Mouse (Mus musculus) adrenal gland, adult 2 months (tissue): Measurements from ENCODE around the gene Acy3. TPM values are rescaled to one million over a fixed set of nuclear protein-coding genes. Genes with fewer than 3 reads are reported as not detected.
"Not testable (repeated sequence)": the region's sequence is repeated elsewhere in the genome, so short reads cannot be mapped to it uniquely, and the experiment has no call there.

Experiments used
- DNase-seq: peaks from one replicate; pipeline ENCODE4 v3.0.0; 2021
- long read RNA-seq: library from polyadenylated mRNA; stranded (forward); transcript quantifications from one replicate; pipeline ENCODE4 v2.0.0, GENCODE M21; 2021
- polyA plus RNA-seq: library from polyadenylated mRNA; depleted of rRNA; stranded (reverse); fragments of >200 nt; gene quantifications from 2 replicates; pipeline ENCODE4 v1.2.3, GENCODE M21; 2012; rRNA removed
- total RNA-seq, 2 experiments: library from RNA; stranded (reverse); gene quantifications; 2 replicates each; pipeline ENCODE4 v1.2.3; 2021

Gene Acy3
- total RNA-seq (10 to 100 TPM; 16.5 to 22.7 TPM), polyA plus RNA-seq (80.5 and 96.1 TPM in 2 replicates)
- long read RNA-seq, partial matches to known transcripts, result 1 of 5 reads
- long read RNA-seq, other reads (novel, unspliced or antisense), result 1 of 5 reads

DNA sequence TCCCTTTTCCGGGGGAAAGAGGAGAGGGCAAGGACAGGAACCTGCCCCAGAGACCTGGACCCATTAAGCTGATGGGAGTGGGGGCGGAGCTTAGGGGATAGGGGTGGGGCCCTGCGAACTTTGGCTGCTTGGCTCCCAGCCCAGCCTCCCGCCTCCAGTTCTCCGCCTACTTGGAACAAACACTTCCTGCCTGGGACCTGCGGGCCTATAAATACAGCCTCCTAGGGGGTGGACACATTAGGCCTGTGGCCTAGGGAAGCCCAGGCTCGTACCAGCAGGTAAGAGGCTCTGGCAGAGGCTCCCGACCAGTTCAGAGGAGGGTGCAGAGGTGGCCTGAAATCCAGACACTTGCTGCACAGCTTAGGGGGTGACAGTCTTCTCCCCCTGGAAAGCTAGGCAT, at the start of gene Acy3:
Gene Acy3, plus strand, starts transcription at position 237 of the 400 bp plus-strand sequence.
- peak; percentile 92 for DNase-seq

DNA sequence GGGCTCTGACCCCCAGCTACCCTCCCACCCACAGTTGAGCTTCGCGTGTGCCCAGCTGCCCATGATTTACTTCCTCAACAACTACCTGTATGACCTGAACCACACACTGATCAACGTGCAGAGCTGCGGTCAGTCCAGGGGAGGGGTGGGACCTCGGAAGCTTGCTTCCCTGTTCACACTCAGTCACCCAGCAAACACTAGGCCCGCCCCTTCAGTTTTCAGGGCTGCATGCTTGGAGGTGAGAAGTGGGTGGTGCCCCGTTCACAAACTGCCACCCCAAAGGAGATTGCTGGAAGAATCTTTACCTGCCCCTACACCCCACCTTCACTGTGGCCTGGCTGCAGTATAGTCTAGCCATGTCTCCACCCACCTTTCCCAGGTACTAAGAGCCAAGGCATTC, 44.1 kb upstream of the Acy3 start:
- DNase-seq, result no peak

DNA sequence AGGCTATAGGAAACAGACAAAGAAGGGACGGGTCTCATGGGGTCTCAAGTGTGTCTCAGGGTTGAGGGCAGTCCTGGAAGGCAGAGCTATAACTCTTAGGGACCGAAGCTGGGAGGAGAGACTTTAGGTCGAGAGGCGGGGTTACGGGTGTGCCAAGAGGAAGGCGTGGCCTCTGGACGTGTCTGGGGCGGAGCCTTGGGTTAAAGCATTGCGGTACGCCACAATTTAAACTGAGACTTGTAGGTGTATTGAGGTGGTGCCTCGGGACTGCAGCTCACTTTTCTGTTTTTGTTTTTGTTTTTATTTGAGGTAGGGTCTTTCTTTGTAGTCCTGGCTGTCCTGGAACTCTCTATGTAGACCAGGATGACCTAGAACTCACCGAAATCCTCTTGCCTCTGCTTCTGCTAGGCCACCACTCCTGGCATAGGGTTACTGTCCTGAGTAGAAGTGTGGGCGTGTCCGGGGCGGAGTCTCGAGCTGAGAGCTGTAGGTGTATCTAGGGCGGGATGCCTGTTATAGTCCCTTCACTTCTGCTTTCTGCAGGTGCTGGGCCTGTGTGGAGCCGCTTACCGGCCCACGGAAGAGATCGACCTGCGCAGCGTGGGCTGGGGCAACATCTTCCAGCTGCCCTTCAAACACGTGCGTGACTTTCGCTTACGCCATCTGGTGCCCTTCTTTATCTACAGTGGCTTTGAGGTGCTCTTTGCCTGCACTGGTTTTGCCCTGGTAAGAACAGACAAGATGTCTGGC, 43.2 kb upstream of the Acy3 start:
- no peak for DNase-seq

DNA sequence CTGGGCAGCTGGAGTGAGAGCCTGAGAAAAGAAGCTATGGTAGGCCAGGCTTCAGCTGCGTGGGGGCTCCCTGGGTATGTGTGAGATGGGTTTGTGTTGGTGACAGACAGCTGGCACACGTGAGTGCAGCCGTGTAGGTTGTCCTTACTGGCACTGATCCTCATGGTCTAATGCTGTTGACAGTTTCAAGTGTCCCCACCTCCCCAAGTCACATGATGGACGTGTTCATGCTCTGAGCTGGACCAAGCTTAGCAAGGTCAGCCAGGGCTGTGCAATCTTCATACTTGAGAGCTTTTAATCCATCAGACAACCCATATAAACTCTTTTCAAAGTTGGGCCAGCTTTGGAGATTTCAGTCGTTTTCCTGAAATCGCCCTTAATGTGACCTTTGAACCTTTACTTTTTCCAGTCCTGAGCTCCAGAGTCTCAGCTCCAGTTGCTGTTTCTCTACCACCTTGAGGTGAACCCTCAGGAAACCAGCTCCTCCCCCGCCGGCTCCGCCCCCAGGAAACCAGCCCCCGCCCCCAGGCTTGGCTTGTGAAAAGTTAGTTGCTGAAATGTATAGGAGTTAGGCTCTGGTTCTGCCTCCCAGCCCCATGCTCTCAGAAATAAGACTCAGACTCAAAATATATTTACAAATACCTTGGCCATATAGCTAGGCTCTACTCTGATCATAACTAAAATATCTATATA, 40.4 kb upstream of the Acy3 start:
- DNase-seq, result peak; percentile 57

DNA sequence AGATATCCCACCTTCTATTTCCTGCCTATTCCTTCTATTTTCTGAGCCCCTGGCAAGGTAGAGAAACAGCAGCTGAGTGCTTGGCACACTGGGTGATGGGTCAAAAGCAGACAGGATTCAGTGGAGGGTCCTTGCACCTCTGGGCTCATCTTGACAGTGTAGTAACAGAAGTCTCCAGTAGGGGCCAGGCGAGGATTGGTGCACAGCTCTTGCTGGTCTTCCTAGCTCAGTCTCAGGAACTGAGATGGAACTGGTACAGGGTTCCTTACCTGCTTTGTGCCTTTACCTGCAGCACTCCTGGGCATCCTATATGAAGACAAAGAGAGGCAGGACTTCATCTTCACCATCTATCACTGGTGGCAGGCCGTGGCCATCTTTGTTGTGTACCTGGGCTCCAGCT, 39.7 kb upstream of the Acy3 start:
- DNase-seq, result peak; percentile 60

DNA sequence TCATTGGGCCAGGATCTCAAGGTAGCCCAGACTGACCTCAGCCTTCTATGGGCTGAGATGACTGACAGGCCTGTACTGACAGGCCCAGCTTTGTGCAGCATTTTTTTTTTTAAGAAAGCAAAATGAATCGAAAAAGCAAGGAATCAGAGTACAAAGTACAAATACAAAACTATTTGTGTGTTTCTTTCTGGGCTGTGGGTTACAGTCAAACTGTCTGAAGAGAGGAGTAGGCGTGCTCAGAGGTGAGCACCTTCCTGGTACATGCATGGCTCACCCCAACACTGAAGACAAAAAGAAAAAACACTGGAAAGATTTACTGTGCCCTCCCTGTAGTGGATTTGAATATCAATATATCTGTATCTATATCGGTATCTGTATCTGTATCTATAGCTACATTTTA, 38.6 kb upstream of the Acy3 start:
- DNase-seq, result no peak

DNA sequence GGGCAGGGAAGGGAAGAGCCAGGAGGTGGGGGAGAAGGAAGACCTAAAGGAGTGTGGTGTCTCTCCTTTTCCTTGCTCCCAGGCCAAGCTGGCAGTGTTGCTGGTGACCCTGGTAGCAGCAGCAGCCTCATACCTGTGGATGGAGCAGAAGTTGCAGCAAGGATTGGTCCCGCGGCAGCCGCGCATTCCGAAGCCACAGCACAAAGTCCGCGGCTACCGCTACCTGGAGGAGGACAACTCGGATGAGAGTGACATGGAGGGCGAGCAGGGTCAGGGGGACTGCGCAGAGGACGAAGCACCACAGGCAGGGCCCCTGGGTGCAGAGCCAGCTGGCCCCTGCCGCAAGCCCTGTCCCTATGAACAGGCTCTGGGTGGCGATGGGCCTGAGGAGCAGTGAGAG, 37.8 kb upstream of the Acy3 start:
- DNase-seq, result no peak

DNA sequence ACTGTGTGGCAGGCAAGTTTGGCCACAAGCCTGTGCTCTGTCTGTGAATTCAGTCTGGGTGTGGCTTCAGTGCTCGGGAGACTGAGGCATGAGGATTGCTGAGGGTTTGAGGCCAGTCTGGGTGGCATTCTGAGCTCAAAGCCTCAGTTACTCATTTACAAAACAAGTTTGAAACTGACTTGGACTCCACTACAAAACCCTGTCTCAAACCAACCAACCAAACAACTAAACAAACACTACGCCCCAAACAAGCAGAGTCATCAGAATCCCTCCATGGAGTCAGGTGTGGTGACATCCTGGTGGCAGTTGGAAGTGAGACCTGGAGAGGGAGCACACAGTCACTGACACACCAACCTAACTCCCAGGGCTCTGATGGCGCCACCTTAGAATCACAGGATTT, 36.0 kb upstream of the Acy3 start:
- DNase-seq, result no peak

DNA sequence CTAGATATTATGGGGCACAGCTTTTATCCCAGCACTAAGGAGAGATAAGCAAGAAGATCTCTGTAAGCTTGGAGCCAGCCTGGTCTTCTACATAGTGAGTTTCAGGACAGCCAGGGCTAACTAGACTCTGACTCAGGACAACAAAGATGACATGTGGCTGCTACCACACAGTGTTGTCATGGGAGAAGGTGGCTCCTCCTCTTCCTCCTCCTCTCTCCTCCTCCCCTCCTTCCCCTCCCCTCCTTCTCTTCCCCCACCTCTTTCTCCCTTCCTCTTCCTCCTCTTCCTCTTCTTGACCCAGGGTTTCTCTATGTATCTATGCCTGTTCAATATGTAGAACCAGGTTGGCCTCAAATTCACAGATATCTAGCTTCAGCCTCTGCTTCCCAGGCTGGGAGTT, 34.9 kb upstream of the Acy3 start:
- DNase-seq, result no peak

DNA sequence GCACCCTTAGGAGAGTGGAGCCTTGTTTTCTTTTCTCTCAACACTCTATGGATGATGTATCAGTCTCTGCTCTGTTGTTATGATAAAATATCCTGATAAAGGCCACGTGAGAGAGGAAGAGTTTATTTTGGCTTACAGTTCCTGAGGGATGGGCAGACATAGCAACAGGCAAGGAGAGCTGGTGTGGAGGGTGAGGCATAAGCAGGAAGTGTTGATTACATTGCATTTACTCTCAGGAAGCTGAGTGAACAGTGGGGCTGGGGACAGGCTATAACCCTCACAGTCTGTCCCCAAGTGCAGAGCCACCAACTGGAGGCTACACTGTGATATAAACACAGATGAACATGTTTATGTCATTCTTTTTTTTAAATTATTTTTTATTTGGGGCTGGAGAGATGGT, 34.3 kb upstream of the Acy3 start:
- DNase-seq, result no peak

DNA sequence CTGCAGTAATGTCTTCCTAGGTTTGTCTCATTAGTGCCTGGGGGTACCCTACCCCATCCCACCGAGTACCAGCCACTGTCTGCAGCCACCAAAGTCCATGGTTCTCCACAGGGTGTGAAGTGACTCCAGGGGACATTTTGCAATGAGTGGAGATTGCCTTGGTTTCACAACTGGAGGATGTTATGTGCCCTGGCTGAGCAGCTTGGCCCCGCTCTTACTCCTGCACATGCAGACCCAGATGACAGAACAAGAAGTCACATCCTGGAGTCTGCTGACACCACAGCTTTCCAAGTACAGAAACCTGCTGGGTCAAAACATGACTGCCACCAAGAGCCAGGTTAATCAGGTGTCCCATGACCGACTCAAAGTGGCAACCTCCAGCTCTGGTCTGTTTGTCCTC, 31.3 kb upstream of the Acy3 start:
- DNase-seq, result no peak

DNA sequence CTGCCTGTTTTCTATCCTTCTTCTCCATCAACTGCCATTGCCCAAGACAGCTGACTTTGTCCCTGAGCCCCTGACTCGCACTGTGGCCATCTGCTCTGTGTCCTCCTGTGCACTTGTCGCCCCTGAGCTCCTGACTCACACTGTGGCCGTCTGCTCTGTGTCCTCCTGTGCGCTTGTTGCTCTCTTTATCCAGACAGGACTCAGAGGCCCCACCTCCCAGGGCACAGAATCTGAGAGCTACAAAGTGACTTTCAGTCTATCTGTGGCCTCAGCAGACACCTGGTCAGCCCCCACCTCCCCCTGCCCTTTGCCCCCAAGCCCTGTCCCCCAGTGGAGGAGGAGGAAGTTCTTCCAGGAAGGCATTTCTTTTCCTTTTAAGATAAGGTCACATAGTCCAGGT, 30.6 kb upstream of the Acy3 start:
- no peak for DNase-seq

DNA sequence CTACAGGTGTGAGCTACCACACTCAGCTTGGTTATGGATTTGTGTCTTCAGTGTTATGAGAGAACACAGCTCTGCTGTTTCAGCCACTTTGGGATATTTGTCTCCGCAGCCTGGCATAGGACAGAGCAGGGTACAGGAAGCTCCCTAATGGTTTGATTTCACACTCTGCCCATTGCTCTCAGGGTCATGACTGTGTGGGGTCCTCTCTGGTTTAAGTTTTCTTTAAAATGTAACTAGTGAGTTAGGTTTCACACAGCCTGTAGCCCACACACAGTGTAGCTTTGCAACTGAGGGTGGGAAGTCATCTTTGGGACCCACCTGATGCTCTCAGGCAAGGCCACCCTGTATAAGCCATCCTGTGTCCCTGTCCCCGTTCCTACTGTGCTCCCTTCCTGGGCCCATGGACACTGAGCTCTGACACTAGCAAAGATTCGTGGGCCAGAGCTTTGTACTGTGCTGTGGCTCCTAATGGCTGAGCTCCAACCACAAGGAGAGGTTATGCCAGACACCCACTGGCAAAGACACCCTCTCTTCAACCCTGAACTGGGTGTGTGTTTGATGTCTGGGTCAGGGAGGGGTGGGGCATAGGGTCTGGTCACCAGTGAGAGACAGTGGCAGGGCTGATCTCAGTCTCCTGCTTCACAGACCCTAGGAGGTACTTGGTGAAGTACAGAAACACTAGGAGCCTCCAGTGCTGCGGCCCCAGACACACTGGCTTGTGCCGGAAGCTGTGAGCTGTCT, 28.9 kb upstream of the Acy3 start:
- DNase-seq, result not testable (repeated sequence)

DNA sequence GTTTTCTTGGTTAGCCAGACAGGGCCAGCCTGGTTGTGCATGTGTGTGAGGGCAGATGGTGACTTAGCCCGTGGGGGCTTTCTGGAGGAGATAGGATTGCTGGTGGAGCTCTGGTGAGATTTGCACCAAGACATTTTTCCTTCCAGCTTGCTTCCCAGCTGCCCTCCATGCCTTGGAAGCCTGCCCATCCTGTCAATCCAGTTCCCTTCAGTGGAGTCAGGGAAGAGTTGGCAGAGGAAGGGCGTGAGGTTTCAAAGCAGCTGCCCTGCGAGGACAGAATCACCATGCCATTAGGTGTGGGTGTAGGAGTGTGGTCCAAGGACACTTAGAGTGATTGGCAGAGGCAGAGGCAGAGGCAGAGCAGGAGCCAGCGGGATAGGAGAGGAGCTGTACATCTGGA, 27.9 kb upstream of the Acy3 start, which contains the start of gene Aldh3b3:
Gene Aldh3b3, plus strand, starts transcription at position 176 of the 400 bp plus-strand sequence.
- DNase-seq, result no peak

DNA sequence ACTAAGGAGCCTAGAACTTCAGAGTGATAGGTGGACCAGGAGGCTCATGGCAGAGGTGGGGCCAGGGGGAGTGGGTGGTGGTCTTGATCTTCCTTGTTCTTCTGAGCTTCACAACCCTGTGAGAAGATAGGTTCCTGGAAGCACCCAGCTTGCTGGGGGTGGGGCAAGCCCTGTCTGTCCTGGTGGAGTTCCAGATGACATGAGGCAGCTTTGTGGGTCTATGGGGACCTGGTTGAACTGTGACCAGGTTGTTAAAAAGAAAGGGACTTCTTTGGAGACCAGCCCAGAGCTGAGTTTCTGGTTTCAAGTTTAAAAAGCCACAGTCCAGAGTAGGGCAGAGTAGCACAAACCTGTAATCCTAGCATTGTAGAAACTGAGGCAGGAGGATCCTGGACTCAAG, 27.3 kb upstream of the Acy3 start:
- DNase-seq, result no peak

DNA sequence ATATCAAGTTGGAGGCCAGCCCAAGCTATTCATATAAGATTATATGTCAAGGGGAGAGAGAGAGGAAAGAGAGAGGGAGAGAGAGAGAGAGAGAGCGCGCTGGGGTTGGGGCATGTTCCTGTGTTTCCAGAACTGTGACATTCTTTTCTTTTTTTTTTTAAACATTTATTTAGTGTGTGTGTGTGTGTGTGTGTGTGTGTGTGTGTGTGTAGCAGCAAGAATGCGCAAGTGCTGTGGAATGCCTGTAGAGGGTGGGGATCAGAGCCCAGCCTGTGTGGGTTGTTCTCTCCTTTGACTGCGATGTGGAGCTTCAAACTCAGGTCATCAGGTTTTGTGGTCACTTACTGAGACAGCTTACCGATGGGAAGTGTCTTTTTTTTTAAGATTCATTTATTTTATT, 26.2 kb upstream of the Acy3 start:
- no peak for DNase-seq

DNA sequence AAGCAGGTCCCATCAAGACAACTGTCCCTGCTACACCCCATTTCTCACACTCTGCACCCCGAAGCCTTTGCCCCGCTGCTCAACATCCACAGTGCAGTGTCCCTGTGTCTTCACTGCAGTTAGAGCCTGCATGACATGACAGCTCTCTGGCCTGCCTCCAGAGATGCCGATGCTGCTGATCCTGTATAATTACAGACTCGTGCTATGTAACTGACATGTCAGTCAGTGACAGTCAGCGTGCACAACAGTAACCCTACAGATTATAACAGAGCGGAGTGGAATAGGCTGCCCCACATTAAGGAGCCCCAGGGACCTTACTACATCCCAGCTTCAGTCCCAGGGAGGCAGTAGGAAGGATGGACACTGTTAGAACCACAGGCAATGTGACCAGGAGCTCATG, 24.6 kb upstream of the Acy3 start:
- not testable (repeated sequence) for DNase-seq

DNA sequence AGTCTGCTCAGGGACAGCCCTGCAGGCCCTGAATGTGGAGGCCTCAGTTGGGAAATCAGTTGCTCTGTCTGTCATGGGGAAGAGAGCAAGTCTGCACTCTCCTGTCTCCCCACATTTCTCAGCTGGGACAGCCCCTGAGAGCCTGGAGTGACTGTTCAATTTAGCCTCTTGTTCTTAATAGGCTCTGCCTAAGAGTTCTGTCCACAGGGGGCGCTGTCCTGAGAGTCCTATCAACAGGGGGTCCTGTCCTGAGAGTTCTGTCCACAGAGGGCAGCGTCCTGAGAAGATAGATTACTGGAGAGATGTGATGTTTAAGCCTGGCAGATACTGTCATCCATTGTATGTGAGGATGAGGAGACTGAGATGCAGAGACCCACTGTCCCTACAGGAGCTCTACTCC, 23.9 kb upstream of the Acy3 start:
- no peak for DNase-seq

DNA sequence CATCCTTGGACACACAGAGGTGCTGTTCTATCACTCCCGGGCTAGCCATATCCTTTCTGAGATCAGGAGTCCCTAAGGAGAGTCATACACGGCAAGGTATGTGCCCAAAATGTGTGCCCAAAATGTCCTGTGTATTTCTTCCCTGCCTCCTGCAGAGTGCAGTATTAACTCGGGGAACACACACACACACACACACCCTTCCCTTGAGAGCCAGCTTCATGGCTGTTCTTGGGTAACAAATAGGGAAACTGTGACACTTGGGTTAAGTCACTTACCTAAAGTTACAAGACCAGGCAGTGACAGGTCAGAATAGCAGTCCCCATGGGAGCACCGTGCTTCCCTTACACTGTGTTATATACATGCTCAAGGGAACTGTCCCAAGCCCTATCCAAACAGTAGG, 22.3 kb upstream of the Acy3 start:
- no peak for DNase-seq

DNA sequence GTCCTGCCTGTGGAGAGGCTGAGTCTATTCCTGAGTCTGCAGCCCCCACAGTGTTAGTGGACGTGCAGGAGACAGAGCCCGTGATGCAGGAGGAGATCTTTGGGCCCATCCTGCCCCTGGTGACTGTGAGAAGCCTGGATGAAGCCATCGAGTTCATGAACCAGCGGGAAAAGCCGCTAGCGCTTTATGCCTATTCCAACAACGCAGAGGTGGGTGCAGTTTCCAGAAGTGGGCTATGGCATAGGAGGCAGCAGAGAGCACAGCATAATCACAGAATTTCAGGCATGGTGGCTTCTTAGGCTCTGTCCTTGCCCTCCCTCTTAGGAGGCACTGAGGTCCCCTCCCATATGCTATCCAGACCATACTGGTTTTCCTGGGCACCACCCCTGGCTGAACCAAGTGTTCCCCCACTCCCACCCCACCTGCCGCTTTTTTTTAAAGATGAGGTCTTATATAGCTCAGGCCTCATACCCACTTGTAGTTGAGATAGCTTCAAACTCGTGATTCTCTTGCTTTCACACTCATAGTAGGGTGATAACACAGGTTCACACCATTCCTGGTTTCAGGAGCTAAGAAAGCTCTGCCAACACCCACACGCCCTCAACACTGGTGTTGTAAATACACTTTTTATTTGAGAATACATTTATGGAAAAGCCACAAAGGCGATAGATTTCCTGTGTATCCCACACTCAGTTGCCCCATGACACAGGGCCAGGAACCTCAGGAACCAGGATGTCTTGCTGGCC, 19.9 kb upstream of the Acy3 start:
- DNase-seq, result no peak

DNA sequence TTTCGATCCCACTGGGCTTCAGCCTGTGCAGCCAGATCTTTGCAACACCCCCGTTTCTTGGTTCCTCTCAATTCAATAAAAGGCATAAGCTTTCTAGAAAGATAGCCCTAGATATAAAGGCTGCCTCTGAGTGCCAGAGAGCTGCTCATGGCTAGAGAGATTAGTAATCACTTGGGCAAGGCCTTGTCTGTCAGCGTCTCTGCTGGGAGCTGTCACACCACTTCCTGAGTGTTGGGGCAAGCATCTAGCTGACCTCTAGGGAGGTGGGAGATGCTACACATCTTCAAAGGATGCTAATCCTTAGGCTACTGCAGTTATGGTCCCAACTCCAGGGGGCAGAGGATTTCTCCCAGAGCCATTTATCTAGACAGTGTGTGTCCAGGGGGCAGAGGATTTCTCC, 19.1 kb upstream of the Acy3 start:
- DNase-seq, result no peak

DNA sequence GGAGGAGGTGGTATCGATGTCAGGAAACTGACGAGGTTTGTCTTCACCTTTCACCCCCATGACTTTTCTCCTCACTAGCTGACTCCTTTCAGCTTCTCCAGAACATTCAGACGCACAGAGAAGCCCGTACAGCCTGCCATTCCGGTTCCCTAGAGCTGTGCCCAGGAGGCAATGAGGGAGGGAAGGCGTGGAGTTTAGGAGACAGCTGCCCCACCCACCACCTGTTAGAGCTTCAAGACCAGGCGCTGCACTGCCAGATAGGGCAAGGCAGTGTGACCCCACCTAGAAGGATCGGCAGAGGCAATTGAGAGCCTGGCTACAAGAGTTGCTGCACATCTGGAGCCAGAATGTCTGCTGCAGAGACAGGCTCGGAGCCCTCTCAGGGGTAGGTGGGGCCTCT, 14.1 kb upstream of the Acy3 start, which contains the start of gene Aldh3b2:
Gene Aldh3b2, plus strand, starts transcription at position 100 of the 400 bp plus-strand sequence.
- no peak for DNase-seq
